Mouse (Mus musculus): ENCODE results near the gene Map3k9. TPM values are rescaled to one million over a fixed set of nuclear protein-coding genes. Genes with fewer than 3 reads are reported as not detected.

Gene Map3k9
- polyA plus RNA-seq, 1 experiment from 2014 or later, result 2.9 TPM

DNA sequence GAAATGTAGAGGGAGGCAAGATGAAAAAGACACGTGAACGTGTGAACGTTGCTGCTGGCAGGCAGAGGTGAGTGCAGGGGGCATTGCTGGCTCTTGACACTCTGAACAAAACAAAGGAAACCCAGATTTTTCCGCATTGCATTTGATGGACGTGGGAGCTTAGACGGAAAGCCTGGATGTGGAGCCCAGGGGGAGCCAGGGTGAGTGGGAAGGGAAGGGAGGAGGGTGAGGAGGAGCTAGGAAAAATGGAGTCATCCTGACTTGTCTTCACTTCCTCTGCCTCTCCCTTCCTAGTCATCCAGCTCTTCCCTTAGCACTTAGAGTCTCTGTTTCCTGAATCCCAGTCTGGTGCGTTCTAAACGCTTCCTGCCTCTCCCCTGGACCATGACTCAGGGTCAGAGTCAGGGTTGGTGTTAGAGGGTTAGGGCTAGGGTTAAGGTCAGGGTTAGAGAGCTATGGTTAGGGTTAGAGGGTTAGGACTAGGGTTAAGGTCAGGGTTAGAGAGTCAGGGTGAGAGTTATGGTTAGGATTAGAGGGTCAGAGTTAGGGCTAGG, 89.7 kb downstream of the Map3k9 start:
- H3K4me2 ChIP-seq, result no peak overlapping the region

GRCm38 (mm10) chr12:81690751-81691150, 90.2 kb downstream of the Map3k9 start:
- H3K4me1 ChIP-seq, result peaks cover 7% of the 10 kb centered on the region; the same call in 1 of the 2 replicates
- WGBS, result 44% methylated on average over 7 of the region's 7 CpGs
- no peak overlapping the region for H3K4me3 ChIP-seq
- ATAC-seq (ENCODE audit: borderline replicate concordance, extremely low read depth, low FRiP score, low TSS enrichment), result no peak
- no peaks in the 10 kb centered on the region for H3K36me3 ChIP-seq
- no peak overlapping the region for H3K4me2 ChIP-seq
- no peaks in the 10 kb centered on the region for H3K27me3 ChIP-seq
- no peaks in the 10 kb centered on the region for H3K9me3 ChIP-seq
- peak overlapping the region; percentile 31; the same call in 1 of the 2 replicates for H3K27ac ChIP-seq
- H3K9ac ChIP-seq, result no peak overlapping the region

More for the DNA sequence above, 89.7 kb downstream of the Map3k9 start:
- no peaks in the 10 kb centered on the region for H3K9me3 ChIP-seq
- H3K27ac ChIP-seq, result peak overlapping the region; percentile 31; the same call in 1 of the 2 replicates
- H3K9ac ChIP-seq, result no peak overlapping the region
- 18% methylated on average over 8 of the region's 8 CpGs for WGBS
- no peaks in the 10 kb centered on the region for H3K27me3 ChIP-seq
- ATAC-seq (ENCODE audit: borderline replicate concordance, extremely low read depth, low FRiP score, low TSS enrichment), result peak; percentile 39; the same call in 1 of the 2 replicates
- no peaks in the 10 kb centered on the region for H3K36me3 ChIP-seq
- peaks cover 7% of the 10 kb centered on the region; the same call in 1 of the 2 replicates for H3K4me1 ChIP-seq
- no peak overlapping the region for H3K4me3 ChIP-seq

- no peak overlapping the region for H3K4me3 ChIP-seq
- 87% methylated on average over 15 of the region's 15 CpGs for WGBS
- H3K36me3 ChIP-seq, result no peaks in the 10 kb centered on the region
- no peak overlapping the region for H3K4me2 ChIP-seq
- H3K27ac ChIP-seq, result no peak overlapping the region
- H3K4me1 ChIP-seq, result peaks cover 7% of the 10 kb centered on the region; the same call in 1 of the 2 replicates
- H3K27me3 ChIP-seq, result no peaks in the 10 kb centered on the region
- no peaks in the 10 kb centered on the region for H3K9me3 ChIP-seq
- ATAC-seq (ENCODE audit: borderline replicate concordance, extremely low read depth, low FRiP score, low TSS enrichment), result no peak
- H3K9ac ChIP-seq, result no peak overlapping the region
These were observed 90.9 kb downstream of the Map3k9 start for GRCm38 (mm10) chr12:81690111-81690510.

DNA sequence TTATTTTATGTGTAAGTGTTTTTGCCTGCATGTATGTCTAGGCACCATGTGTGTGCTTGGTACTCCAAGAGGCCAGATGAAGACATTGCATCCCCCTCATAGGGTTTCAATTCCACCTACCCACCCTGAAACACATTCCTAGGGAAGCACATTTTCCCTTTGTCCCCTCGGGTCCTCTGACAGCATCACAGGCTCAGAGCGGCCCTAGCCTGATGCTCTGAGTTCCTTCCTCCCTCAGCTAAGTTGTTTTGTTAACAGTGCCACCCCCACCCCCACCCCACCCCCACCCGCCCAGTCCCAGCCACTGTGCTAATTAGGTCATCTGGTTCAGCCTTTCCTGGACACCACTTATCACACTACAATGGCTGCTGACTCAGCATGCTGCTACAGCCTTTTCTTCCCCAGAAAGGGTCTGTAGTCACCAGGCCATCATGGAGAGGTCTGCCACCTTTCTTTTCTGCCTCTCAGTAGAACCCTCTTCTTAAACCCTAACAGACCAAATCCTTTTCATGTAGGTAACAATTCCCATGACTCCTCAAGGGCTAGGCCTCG, 91.4 kb downstream of the Map3k9 start:
- no peaks in the 10 kb centered on the region for H3K36me3 ChIP-seq
- H3K9ac ChIP-seq, result no peak overlapping the region
- H3K9me3 ChIP-seq, result no peaks in the 10 kb centered on the region
- no peak for ATAC-seq (ENCODE audit: borderline replicate concordance, extremely low read depth, low FRiP score, low TSS enrichment)
- no peak overlapping the region for H3K27ac ChIP-seq
- WGBS, result 44% methylated on average over 4 of the region's 4 CpGs
- H3K4me2 ChIP-seq, result no peak overlapping the region
- peaks cover 7% of the 10 kb centered on the region; the same call in 1 of the 2 replicates for H3K4me1 ChIP-seq
- H3K27me3 ChIP-seq, result no peaks in the 10 kb centered on the region
- H3K4me3 ChIP-seq, result no peak overlapping the region

DNA sequence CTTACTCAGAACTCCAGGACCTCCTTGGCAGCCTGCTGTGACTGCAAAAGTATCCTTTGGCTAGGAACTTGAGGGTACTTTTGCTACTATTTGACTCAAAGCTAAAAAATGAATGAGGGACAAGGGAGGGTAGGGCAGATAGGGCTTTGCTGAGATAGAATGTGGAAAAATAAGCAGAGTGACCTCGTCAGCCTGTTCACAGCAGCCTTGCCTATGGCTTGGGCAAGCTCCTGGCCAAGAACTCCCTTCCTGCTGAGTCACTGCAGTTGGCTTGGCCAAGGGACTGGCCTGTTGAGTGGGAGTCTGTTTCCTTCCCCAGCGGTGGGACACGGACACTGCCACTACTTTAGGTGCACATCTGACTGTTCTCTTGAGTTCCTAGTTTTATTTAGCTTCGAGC, 92.4 kb downstream of the Map3k9 start:
- H3K27ac ChIP-seq, result no peak overlapping the region
- WGBS, result 76% methylated on average over 4 of the region's 4 CpGs
- no peak overlapping the region for H3K4me2 ChIP-seq
- no peak overlapping the region for H3K4me3 ChIP-seq
- no peak for ATAC-seq (ENCODE audit: borderline replicate concordance, extremely low read depth, low FRiP score, low TSS enrichment)
- no peak overlapping the region for H3K9ac ChIP-seq
- H3K27me3 ChIP-seq, result no peaks in the 10 kb centered on the region
- peaks cover 7% of the 10 kb centered on the region; the same call in 1 of the 2 replicates for H3K4me1 ChIP-seq
- no peaks in the 10 kb centered on the region for H3K36me3 ChIP-seq
- H3K9me3 ChIP-seq, result no peaks in the 10 kb centered on the region

GRCm38 (mm10) chr12:81687873-81688272, 93.1 kb downstream of the Map3k9 start:
- Histone ChIP-seq H3K9me3 (no peaks in the 10 kb centered on the region), H3K4me1 (peaks cover 7% of the 10 kb centered on the region; the same call in 1 of the 2 replicates), H3K27me3 (no peaks in the 10 kb centered on the region), H3K27ac (no peak overlapping the region), H3K4me2 (no peak overlapping the region), H3K4me3 (no peak overlapping the region), H3K36me3 (no peaks in the 10 kb centered on the region), H3K9ac (no peak overlapping the region)
- 82% methylated on average over 5 of the region's 5 CpGs for WGBS
- no peak for ATAC-seq (ENCODE audit: borderline replicate concordance, extremely low read depth, low FRiP score, low TSS enrichment)

- 53% methylated on average over 12 of the region's 12 CpGs for WGBS
- H3K4me2 ChIP-seq, result no peak overlapping the region
- H3K36me3 ChIP-seq, result no peaks in the 10 kb centered on the region
- ATAC-seq (ENCODE audit: borderline replicate concordance, extremely low read depth, low FRiP score, low TSS enrichment), result no peak
- H3K4me3 ChIP-seq, result no peak overlapping the region
- H3K4me1 ChIP-seq, result peaks cover 7% of the 10 kb centered on the region; the same call in 1 of the 2 replicates
- H3K27me3 ChIP-seq, result no peaks in the 10 kb centered on the region
- no peaks in the 10 kb centered on the region for H3K9me3 ChIP-seq
- no peak overlapping the region for H3K9ac ChIP-seq
- no peak overlapping the region for H3K27ac ChIP-seq
These were observed 94.4 kb downstream of the Map3k9 start for GRCm38 (mm10) chr12:81686406-81687117.

GRCm38 (mm10) chr12:81685981-81686380, 95.0 kb downstream of the Map3k9 start:
- Histone ChIP-seq H3K4me1 (peaks cover 7% of the 10 kb centered on the region; the same call in 1 of the 2 replicates), H3K4me3 (no peak overlapping the region), H3K9me3 (no peaks in the 10 kb centered on the region), H3K36me3 (no peaks in the 10 kb centered on the region), H3K27ac (no peak overlapping the region), H3K4me2 (no peak overlapping the region), H3K27me3 (no peaks in the 10 kb centered on the region), H3K9ac (no peak overlapping the region)
- ATAC-seq (ENCODE audit: borderline replicate concordance, extremely low read depth, low FRiP score, low TSS enrichment), result no peak
- 68% methylated on average over 3 of the region's 3 CpGs for WGBS

GRCm38 (mm10) chr12:81684096-81684495, 96.9 kb downstream of the Map3k9 start:
- Histone ChIP-seq H3K9me3 (no peaks in the 10 kb centered on the region), H3K4me3 (no peak overlapping the region), H3K27me3 (no peaks in the 10 kb centered on the region), H3K36me3 (no peaks in the 10 kb centered on the region), H3K4me1 (no peaks in the 10 kb centered on the region), H3K9ac (no peak overlapping the region), H3K27ac (no peak overlapping the region), H3K4me2 (no peak overlapping the region)
- 75% methylated on average over 6 of the region's 6 CpGs for WGBS
- ATAC-seq (ENCODE audit: borderline replicate concordance, extremely low read depth, low FRiP score, low TSS enrichment), result no peak

- H3K9ac ChIP-seq, result no peak overlapping the region
- no peaks in the 10 kb centered on the region for H3K9me3 ChIP-seq
- no peaks in the 10 kb centered on the region for H3K4me1 ChIP-seq
- H3K4me2 ChIP-seq, result no peak overlapping the region
- no peaks in the 10 kb centered on the region for H3K27me3 ChIP-seq
- H3K36me3 ChIP-seq, result no peaks in the 10 kb centered on the region
- no peak for ATAC-seq (ENCODE audit: borderline replicate concordance, extremely low read depth, low FRiP score, low TSS enrichment)
- no peak overlapping the region for H3K4me3 ChIP-seq
- 54% methylated on average over 11 of the region's 11 CpGs for WGBS
- H3K27ac ChIP-seq, result no peak overlapping the region
These were observed 97.6 kb downstream of the Map3k9 start for GRCm38 (mm10) chr12:81683395-81683794.

- H3K27me3 ChIP-seq, result no peaks in the 10 kb centered on the region
- no peaks in the 10 kb centered on the region for H3K4me1 ChIP-seq
- 71% methylated on average over 7 of the region's 7 CpGs for WGBS
- H3K36me3 ChIP-seq, result no peaks in the 10 kb centered on the region
- ATAC-seq (ENCODE audit: borderline replicate concordance, extremely low read depth, low FRiP score, low TSS enrichment), result no peak
- H3K4me3 ChIP-seq, result no peak overlapping the region
- no peak overlapping the region for H3K9ac ChIP-seq
- H3K27ac ChIP-seq, result no peak overlapping the region
- H3K9me3 ChIP-seq, result no peaks in the 10 kb centered on the region
- H3K4me2 ChIP-seq, result no peak overlapping the region
These were observed 101.0 kb downstream of the Map3k9 start for GRCm38 (mm10) chr12:81679807-81680529.

Data from lung, embryonic 15.5 days (tissue).